Comparison of ENCODE assay signal across 12 mouse cellular contexts in the genomic region with DNA sequence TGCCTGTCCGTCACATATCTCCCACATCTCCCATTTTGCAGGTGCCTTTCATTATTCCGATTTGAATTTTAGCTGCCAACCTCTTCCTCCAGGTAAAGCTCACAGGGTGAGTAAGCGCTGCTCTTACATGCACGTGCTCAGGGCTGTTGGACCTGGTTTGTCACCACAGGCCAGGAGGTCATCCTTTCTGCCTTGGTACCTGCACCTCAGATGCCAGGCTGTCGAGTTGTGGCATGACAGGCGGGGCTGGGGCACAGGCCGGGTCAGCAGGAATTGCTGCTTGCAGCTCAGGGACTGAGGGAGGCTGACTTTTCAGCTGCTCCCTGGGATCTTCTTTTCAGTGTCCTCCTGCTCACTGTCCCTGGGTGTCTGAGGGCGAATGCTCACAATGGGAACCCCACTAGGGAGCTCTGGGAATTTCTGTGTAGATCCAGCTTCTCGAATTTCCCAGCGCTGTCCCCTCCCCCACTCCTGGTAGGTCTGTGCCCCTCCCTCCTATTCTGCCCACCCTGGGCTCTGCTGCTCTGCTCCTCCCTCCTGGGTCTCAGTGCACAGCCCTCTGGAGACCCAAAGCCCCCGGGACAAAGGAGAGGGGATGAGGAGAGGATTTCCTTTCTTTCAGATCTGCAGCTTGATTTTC. TPM values are rescaled to one million over a fixed set of nuclear protein-coding genes. Genes with fewer than 3 reads are reported as not detected.
DNase-seq lines count a peak whose midpoint lies in the region; ATAC-seq lines count a peak whose summit lies in the region.
"Had no signal": no experiment of that assay in that cellular context is flagged by ENCODE, and none has a peak within 500 bp of the region (broad histone marks: within the 10 kb centered on the region; RNA-seq: fewer than 3 reads in every experiment).

No protein-coding gene starts in this region.

- peak overlapping the region; percentile 83 for H3K27ac ChIP-seq in forebrain, embryonic 10.5 days
- H3K27ac ChIP-seq in forebrain, embryonic 16.5 days (ENCODE audit: low read length), result no peak overlapping the region
- H3K27ac ChIP-seq in limb, embryonic 12.5 days, result no peak overlapping the region
- H3K27ac ChIP-seq: intestine, embryonic 15.5 days; lung, embryonic 15.5 days had no signal

- intact Hi-C loops in left cerebral cortex, postnatal 25 days (cut with DNase I), result no loop called here

- H3K4me2 ChIP-seq in forebrain, embryonic 16.5 days (ENCODE audit: low read length), result no peak overlapping the region
- H3K4me2 ChIP-seq in limb, embryonic 12.5 days, result no peak overlapping the region
- H3K4me2 ChIP-seq: intestine, embryonic 15.5 days; lung, embryonic 15.5 days had no signal

- no peak overlapping the region for H3K9ac ChIP-seq in forebrain, embryonic 16.5 days (replicated peaks; ENCODE audit: low read depth, low read length)
- H3K9ac ChIP-seq in limb, embryonic 12.5 days (replicated peaks), result 0 out of 2 replicates have a peak overlapping the region, but pooled peaks have one; percentile 27
- H3K9ac ChIP-seq: intestine, embryonic 15.5 days; lung, embryonic 15.5 days had no signal

- H3K27me3 ChIP-seq in forebrain, embryonic 10.5 days (ENCODE audit: poor library complexity, severe bottlenecking), result peaks cover 39% of the 10 kb centered on the region
- H3K27me3 ChIP-seq in forebrain, embryonic 16.5 days (replicated peaks; ENCODE audit: control insufficient read depth, insufficient read depth, low read length), result peaks cover 10% of the 10 kb centered on the region
- peaks cover 26% of the 10 kb centered on the region for H3K27me3 ChIP-seq in limb, embryonic 12.5 days

- H3K4me1 ChIP-seq in forebrain, embryonic 10.5 days, result peaks cover 61% of the 10 kb centered on the region
- H3K4me1 ChIP-seq in forebrain, embryonic 16.5 days (replicated peaks; ENCODE audit: control insufficient read depth, insufficient read depth, low read length), result peaks cover 7% of the 10 kb centered on the region
- H3K4me1 ChIP-seq in limb, embryonic 12.5 days (replicated peaks), result peaks cover 29% of the 10 kb centered on the region

- ATAC-seq in forebrain, embryonic 16.5 days, result no peak
- ATAC-seq in limb, embryonic 12.5 days (ENCODE audit: insufficient number of reproducible peaks, insufficient read depth, low FRiP score, low TSS enrichment, low read depth), result no peak
- ATAC-seq: intestine, embryonic 15.5 days had no signal

- H3K4me3 ChIP-seq in forebrain, embryonic 10.5 days, result peak overlapping the region; percentile 32
- H3K4me3 ChIP-seq in forebrain, embryonic 16.5 days (replicated peaks; ENCODE audit: low read length), result no peak overlapping the region
- H3K4me3 ChIP-seq in limb, embryonic 12.5 days (replicated peaks), result no peak overlapping the region
- H3K4me3 ChIP-seq: intestine, embryonic 15.5 days; lung, embryonic 15.5 days had no signal

- peak; percentile 58 for DNase-seq in forebrain, embryonic 10.5 days (ENCODE audit: extremely low spot score, low spot score)
- peak; percentile 44 for DNase-seq in testis, postnatal 10 days (ENCODE audit: low spot score)
- no peak for DNase-seq in testis, postnatal 14 days (ENCODE audit: low spot score)
- DNase-seq in urinary bladder, postnatal 36 days (ENCODE audit: low spot score in 2 of 2), result peak; percentile 10 to 45
- DNase-seq in right cerebral cortex, adult 2 months (ENCODE audit: low spot score in 2 of 2), result no peak
- no peak for DNase-seq in left cerebral cortex, postnatal 25 days (ENCODE audit: low spot score in 2 of 2)
- DNase-seq: cerebellum, adult 9-10 months; thymus, adult 2 months had no signal

- no peaks in the 10 kb centered on the region; the same call in 1 of the 2 replicates for H3K36me3 ChIP-seq in forebrain, embryonic 10.5 days (replicated peaks)
- H3K36me3 ChIP-seq in forebrain, embryonic 16.5 days (ENCODE audit: control insufficient read depth, insufficient read depth), result no peaks in the 10 kb centered on the region
- H3K36me3 ChIP-seq in limb, embryonic 12.5 days, result no peaks in the 10 kb centered on the region
- H3K36me3 ChIP-seq: intestine, embryonic 15.5 days; lung, embryonic 15.5 days had no signal

- no peaks in the 10 kb centered on the region; the same call in 1 of the 2 replicates for H3K9me3 ChIP-seq in forebrain, embryonic 10.5 days
- H3K9me3 ChIP-seq in forebrain, embryonic 16.5 days (ENCODE audit: control insufficient read depth, low read length), result no peaks in the 10 kb centered on the region
- no peaks in the 10 kb centered on the region for H3K9me3 ChIP-seq in limb, embryonic 12.5 days
- H3K9me3 ChIP-seq: intestine, embryonic 15.5 days; lung, embryonic 15.5 days had no signal

- WGBS in forebrain, embryonic 10.5 days, result 14% methylated on average over 11 of the region's 11 CpGs
- whole genome bisulfite sequencing in forebrain, embryonic 16.5 days, result 17% methylated on average over 11 of the region's 11 CpGs
- 22% methylated on average over 11 of the region's 11 CpGs for WGBS in limb, embryonic 12.5 days

RNA-seq across cellular contexts. Expression of a gene that starts 3.2 kb away (rescaled TPM):
- 3.8 and 5.1 TPM in 2 replicates for polyA plus RNA-seq in forebrain, embryonic 10.5 days (2016; fragmentation: Nextera tagmentation; extraction: Ambion mirVana)
- 2.8 and 6.0 TPM in 2 replicates for polyA plus RNA-seq in forebrain, embryonic 16.5 days (2015; fragmentation: Nextera tagmentation; extraction: Ambion mirVana)
- polyA plus RNA-seq in limb, embryonic 12.5 days (2016; fragmentation: Nextera tagmentation; extraction: Ambion mirVana), result 4.7 and 5.6 TPM in 2 replicates
- 10 to 100 TPM; 11.7 to 16.3 TPM for total RNA-seq in left cerebral cortex, postnatal 25 days (2021)

RNA-seq across cellular contexts. Expression of a gene that starts 57.8 kb away (rescaled TPM):
- 11.5 and 12.2 TPM in 2 replicates for polyA plus RNA-seq in forebrain, embryonic 10.5 days (2016; fragmentation: Nextera tagmentation; extraction: Ambion mirVana)
- 5.2 and 5.6 TPM in 2 replicates for polyA plus RNA-seq in forebrain, embryonic 16.5 days (2015; fragmentation: Nextera tagmentation; extraction: Ambion mirVana)
- polyA plus RNA-seq in limb, embryonic 12.5 days (2016; fragmentation: Nextera tagmentation; extraction: Ambion mirVana), result 8.6 and 10.1 TPM in 2 replicates
- total RNA-seq in left cerebral cortex, postnatal 25 days (2021), result 1 to 10 TPM; 2.1 to 2.7 TPM

Comparison
In these comparisons a context has a peak if more than half of its experiments do, and no peak if none do; other contexts are left out.
1. DNase-seq: peak in forebrain, embryonic 10.5 days (single experiment), testis, postnatal 10 days (single experiment) and urinary bladder, postnatal 36 days (2 of 2); none in testis, postnatal 14 days (single experiment), right cerebral cortex, adult 2 months (0 of 2) and left cerebral cortex, postnatal 25 days (0 of 2).